Mouse (Mus musculus): ENCODE measurements around the gene Dnlz.

GRCm38 (mm10) chr2:26338302-26339203, 13.4 kb downstream of the Dnlz start:
- no peak for TF ChIP-seq CTCF (IDR thresholded peaks at IDR 0.05 in 2 of 3, conservative IDR thresholded peaks at IDR 0.05 in 1 of 3; ENCODE audit: control insufficient read depth in 1 of 3, insufficient read depth in 1 of 3, low read depth in 2 of 3, low read length in 3 of 3, poor library complexity in 1 of 3, severe bottlenecking in 1 of 3)
- no peak for TF ChIP-seq CHD2 (IDR thresholded peaks at IDR 0.05; ENCODE audit: low read length)
- TF ChIP-seq TBP (IDR thresholded peaks at IDR 0.05; ENCODE audit: low read depth, low read length): no peak
- no peak for TF ChIP-seq POLR2AphosphoS2 (IDR thresholded peaks at IDR 0.05; ENCODE audit: low read length)
- no peak for TF ChIP-seq SIN3A (IDR thresholded peaks at IDR 0.05; ENCODE audit: low read length)
- TF ChIP-seq POLR2A (IDR thresholded peaks at IDR 0.05; ENCODE audit: control insufficient read depth in 1 of 2, insufficient read depth in 1 of 2, low read depth in 1 of 2, low read length in 2 of 2, poor library complexity in 1 of 2): no peak
- no peak for TF ChIP-seq USF1 (IDR thresholded peaks at IDR 0.05; ENCODE audit: low read depth, low read length)
- TF ChIP-seq ZC3H11A (IDR thresholded peaks at IDR 0.05; ENCODE audit: low read depth, low read length): no peak
- no peak for TF ChIP-seq POLR2AphosphoS5 (IDR thresholded peaks at IDR 0.05; ENCODE audit: borderline replicate concordance, low read depth, low read length)
- no peak for TF ChIP-seq ZNF384 (IDR thresholded peaks at IDR 0.05; ENCODE audit: low read depth, low read length)
- TF ChIP-seq BHLHE40 (IDR thresholded peaks at IDR 0.05; ENCODE audit: borderline replicate concordance, low read depth, low read length): no peak
